Mouse (Mus musculus) adrenal gland, postnatal 0 days (tissue): Measurements from ENCODE around the gene Vmn1r32. TPM values are rescaled to one million over a fixed set of nuclear protein-coding genes. Genes with fewer than 3 reads are reported as not detected.

Experiments
- polyA plus RNA-seq: library from polyadenylated mRNA; unstranded; fragments of >200 nt; fragmentation: Nextera tagmentation; extraction: Ambion mirVana; gene quantifications from 2 replicates; pipeline ENCODE4 v1.2.1, GENCODE M21; 2015

Gene Vmn1r32
- not detected in 2 replicates for polyA plus RNA-seq

GRCm38 (mm10) chr6:66559996-66560395 lies at the start of gene Vmn1r32:
Gene Vmn1r32 (minus strand): TSS chr6:66560096.

GRCm38 (mm10) chr6:66535028-66535862 lies 24.7 kb downstream of the Vmn1r32 start, which contains the start of gene Mad2l1:
Gene Mad2l1 (plus strand): TSS chr6:66535390.

Other genes with a start within 250 kb of the Vmn1r32 start
- gene Mad2l1, start 24.7 kb downstream of the Vmn1r32 start, polyA plus RNA-seq, result 59.3 and 62.5 TPM in 2 replicates
- not detected in 2 replicates for gene Vmn1r33, start 58.2 kb upstream of the Vmn1r32 start, polyA plus RNA-seq
- not detected in 2 replicates for gene Vmn1r34, start 83.8 kb upstream of the Vmn1r32 start, polyA plus RNA-seq
- gene Vmn1r35, start 125.8 kb upstream of the Vmn1r32 start, polyA plus RNA-seq, result not detected in 2 replicates
- not detected in 2 replicates for gene Vmn1r36, start 159.1 kb upstream of the Vmn1r32 start, polyA plus RNA-seq
- gene Vmn1r37, start 169.3 kb upstream of the Vmn1r32 start, polyA plus RNA-seq, result not detected in 2 replicates
- not detected in 2 replicates for gene Vmn1r38, start 222.5 kb upstream of the Vmn1r32 start, polyA plus RNA-seq